Mouse (Mus musculus) forebrain, embryonic 10.5 days (tissue): ENCODE data around the gene Polr1c. TPM values are rescaled to one million over a fixed set of nuclear protein-coding genes. Genes with fewer than 3 reads are reported as not detected.

Experiments
- DNase-seq: peaks from one replicate; pipeline ENCODE4 v3.0.0-alpha.2; 2017; ENCODE audit warnings: low spot score; ENCODE audit errors: extremely low spot score
- H3K27ac ChIP-seq: fragments of 300-500 bp; sonication (generic); 2 replicates; pipeline ENCODE4 v1.5.1; 2016; ENCODE audit warnings: mild to moderate bottlenecking
- H3K27me3 ChIP-seq: fragments of 300-500 bp; sonication (generic); 2 replicates; pipeline ENCODE4 v1.6.1; 2016; ENCODE audit warnings: mild to moderate bottlenecking; ENCODE audit not compliant: poor library complexity, severe bottlenecking
- H3K36me3 ChIP-seq: fragments of 300-500 bp; sonication (generic); replicated peaks from 2 replicates; pipeline ENCODE4 v1.6.1; 2016; ENCODE audit warnings: mild to moderate bottlenecking, moderate library complexity
- H3K4me1 ChIP-seq: fragments of 300-500 bp; sonication (generic); 2 replicates; pipeline ENCODE4 v1.6.1; 2016
- H3K4me3 ChIP-seq: fragments of 300-500 bp; sonication (generic); 2 replicates; pipeline ENCODE4 v1.5.1; 2016; ENCODE audit warnings: mild to moderate bottlenecking, moderate library complexity
- H3K9me3 ChIP-seq: fragments of 300-500 bp; sonication (generic); 2 replicates; pipeline ENCODE4 v1.6.1; 2016; ENCODE audit warnings: mild to moderate bottlenecking, moderate library complexity
- WGBS: fragments of 180-500 bp; shearing (Covaris S2); methylation state at CpG from one replicate; pipeline ENCODE4 v1.1.7; 2016; 5-methylcytosine and 5-hydroxymethylcytosine counted together
- polyA plus RNA-seq: library from polyadenylated mRNA; unstranded; fragments of >200 nt; fragmentation: Nextera tagmentation; extraction: Ambion mirVana; gene quantifications from 2 replicates; pipeline ENCODE4 v1.2.1, GENCODE M21; 2016

Gene Polr1c
- polyA plus RNA-seq, 1 experiment from 2014 or later: 140 TPM

DNA sequence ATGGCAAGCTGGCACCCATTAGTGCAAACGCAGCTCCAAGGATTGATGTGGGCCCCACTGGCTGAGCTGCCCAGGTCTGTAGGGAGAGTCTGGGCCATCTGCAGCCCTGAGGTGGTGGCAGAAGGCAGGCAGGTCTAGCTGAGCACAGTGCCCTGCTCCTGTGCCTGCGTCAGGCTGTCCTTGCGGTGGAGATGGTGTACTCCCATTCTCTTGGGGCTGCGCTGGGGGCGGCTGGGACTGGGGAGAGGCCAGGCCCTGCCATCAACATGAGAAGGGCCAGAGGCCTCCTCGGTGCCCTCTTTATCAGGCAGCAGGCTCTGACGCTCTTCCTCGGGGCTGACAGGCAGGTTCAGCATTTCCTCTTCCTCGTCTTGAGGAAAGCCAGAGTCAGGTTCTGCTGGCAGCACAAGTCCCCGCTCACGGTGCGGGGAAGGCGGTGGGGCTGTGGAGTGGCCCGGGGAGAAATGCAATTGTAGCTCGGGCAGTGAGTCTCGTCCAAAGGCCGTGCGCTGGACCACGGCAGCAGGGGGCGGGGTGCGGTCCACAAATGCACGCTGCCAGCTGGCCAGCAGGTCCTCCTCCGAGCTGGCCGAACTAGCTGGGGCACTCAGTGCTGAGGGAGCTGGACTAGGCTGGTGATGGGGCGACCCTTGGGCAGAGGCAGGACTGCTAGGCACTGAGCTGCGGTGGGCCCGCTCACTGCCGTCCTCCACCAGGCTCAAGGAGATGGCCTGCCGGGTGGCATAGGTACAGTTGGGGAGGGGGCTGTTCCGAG, 10.6 kb upstream of the Polr1c start:
- Histone ChIP-seq H3K36me3 (peaks cover 73% of the 10 kb centered on the region), H3K9me3 (no peaks in the 10 kb centered on the region), H3K4me3 (no peak overlapping the region), H3K27me3 (peaks cover 33% of the 10 kb centered on the region), H3K27ac (no peak overlapping the region), H3K4me1 (peaks cover 21% of the 10 kb centered on the region)
- 90% methylated on average over 30 of the region's 30 CpGs for WGBS
- no peak for DNase-seq

DNA sequence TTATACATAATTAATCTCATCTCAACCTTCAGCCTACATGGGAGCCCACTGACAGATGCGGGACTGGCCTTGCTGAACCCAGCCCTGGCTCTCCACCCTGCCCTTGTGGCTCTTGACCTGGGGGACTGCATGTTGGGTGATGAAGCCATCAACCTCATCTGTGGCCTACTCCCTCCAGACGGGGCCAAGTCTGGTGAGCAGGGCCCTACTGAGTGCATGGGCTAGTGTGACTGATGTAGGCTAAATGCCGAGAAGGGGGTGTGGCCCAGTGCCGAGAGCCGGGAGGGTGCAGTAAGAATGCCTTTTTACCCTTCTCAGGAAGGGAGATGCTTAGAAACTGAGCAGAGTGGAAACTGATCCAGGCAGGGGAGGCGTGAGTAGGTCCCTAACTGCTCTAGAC, 7.3 kb upstream of the Polr1c start:
- Histone ChIP-seq H3K4me1 (peaks cover 26% of the 10 kb centered on the region), H3K36me3 (peaks cover 65% of the 10 kb centered on the region), H3K9me3 (no peaks in the 10 kb centered on the region), H3K27me3 (peaks cover 33% of the 10 kb centered on the region), H3K27ac (no peak overlapping the region), H3K4me3 (peak overlapping the region; percentile 78; the same call in 1 of the 2 replicates)
- no peak for DNase-seq
- 48% methylated on average over 6 of the region's 6 CpGs for WGBS

DNA sequence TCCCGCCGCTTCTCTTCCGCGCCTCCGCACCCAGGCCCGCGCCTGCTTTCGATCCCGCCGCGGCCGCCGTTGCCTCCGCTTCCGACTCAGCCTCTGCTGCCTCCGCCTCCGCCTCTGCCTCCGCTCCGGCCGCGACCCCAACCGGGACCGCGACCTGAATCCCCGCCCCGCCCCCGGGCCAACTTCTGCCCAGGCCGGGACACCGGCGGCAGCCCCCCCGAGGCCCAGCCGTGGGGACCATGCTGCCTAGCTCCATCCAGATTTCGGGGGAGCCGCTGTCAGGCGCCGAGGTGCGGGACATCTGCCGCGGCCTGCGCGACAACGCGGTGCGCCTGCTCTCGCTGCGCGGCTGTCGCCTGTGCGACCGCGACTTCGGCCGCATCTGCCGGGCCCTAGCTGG, 6.3 kb upstream of the Polr1c start:
- under 1% methylated on average over 50 of the region's 54 CpGs for WGBS
- peak overlapping the region; percentile 67 for H3K27ac ChIP-seq

DNA sequence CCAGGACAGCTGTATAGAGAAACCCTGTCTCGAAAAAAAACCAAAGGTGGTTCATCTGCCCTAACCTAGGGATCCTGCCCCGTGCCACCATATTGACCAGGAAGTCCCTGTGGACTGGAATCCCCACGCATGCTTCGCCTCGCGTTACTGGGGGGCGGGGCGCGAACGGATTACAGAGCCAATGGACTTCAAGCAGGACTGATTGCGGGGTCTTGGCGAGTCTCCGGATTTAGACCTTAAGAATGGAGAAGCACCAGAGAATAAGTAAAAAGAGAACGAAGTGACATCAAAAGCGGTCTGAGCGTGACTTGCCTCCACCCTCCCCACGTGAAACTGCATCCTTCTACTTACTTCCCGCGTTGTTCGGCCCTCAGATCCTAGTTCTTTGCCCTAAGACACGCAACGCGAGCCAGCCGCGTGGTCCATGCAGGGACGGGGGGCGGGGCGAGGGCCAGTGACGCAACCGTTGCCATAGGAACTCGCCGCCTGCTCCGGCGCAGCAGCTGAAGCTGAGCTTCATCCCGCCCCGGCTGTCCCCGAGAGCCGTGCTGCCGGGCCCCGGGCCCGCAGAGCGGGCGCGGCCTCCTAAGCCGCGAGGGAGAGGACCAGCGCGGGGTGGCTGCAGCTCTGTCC, 5.7 kb upstream of the Polr1c start, which contains the start of gene Lrrc73:
TSS of gene Lrrc73 (plus strand) at position 80 of the 633 bp plus-strand sequence.
- H3K4me3 ChIP-seq: peak within 1 kb of the TSS; percentile 78
- peaks cover 36% of the 10 kb centered on the region for H3K4me1 ChIP-seq
- 2% methylated on average over 48 of the region's 48 CpGs for WGBS
- H3K36me3 ChIP-seq: peaks cover 61% of the 10 kb centered on the region
- H3K27ac ChIP-seq: peak within 1 kb of the TSS; percentile 67
- H3K9me3 ChIP-seq: no peaks in the 10 kb centered on the region
- peaks cover 33% of the 10 kb centered on the region for H3K27me3 ChIP-seq
- peak; percentile 91 for DNase-seq

More for the DNA sequence above, 6.3 kb upstream of the Polr1c start:
- DNase-seq: no peak
- peaks cover 31% of the 10 kb centered on the region for H3K4me1 ChIP-seq
- peak overlapping the region; percentile 78 for H3K4me3 ChIP-seq
- H3K27me3 ChIP-seq: peaks cover 33% of the 10 kb centered on the region
- peaks cover 65% of the 10 kb centered on the region for H3K36me3 ChIP-seq
- no peaks in the 10 kb centered on the region for H3K9me3 ChIP-seq

DNA sequence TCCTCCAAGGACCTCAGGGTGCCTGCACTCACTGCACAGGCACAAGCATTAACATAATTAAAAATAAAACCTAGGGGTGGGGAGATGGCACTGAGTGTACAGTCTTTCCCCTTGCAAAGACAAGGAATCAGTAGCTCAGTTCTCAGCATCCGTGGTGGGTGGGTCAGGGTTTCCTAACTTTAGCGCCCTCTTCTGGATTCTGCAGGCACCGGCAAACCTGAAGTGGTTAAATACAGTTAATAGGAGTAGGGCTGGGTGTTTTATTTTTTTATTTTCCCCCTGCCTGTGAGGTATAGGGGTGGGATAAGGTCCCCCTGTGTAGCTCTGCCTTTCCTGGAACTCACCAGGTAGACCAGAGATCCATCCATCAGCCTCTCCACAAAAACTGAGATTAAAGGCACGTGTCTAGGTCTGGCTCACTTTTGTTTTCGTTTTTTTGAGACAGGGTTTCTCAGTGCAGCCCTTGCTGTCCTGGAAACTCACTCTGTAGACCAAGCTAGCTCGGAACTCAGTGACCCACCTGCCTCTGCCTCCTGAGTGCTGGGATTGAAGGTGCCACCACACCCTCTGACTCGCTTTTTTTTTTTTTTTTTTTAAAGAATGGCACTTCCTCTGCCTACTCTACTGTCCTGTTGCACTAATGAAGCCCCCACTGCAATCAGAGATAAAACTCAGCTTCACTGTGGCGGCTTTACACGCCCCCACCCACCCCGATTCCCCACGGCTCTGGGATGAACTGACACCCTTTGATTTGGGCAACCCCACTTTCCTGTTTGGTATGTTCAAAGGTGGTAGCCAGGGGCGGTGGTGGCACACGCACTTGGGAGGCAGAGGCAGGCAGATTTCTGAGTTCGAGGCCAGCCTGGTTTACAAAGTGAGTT, 5.0 kb upstream of the Polr1c start:
- peak overlapping the region; percentile 78 for H3K4me3 ChIP-seq

DNA sequence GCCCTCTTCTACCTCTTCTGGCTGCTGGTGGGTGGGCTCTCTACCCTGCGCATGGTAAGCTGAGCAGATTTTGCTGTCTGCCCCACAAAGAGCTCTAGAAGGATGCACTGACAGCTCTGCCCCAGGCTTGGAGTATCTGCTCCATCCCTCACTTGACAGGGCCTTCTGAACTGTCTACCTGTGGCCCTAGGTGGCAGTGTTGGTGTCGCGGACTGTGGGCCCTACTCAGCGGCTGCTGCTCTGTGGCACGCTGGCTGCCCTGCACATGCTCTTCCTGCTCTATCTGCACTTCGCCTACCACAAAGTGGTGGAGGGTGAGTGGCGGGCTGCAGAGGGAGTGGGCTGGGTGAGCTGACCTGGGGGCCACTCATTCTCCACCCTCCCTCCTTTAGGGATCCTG, 3.3 kb upstream of the Polr1c start:
- 80% methylated on average over 7 of the region's 7 CpGs for WGBS
- peaks cover 50% of the 10 kb centered on the region for H3K4me1 ChIP-seq
- no peak for DNase-seq
- no peak overlapping the region for H3K27ac ChIP-seq
- H3K4me3 ChIP-seq: no peak overlapping the region
- peaks cover 24% of the 10 kb centered on the region for H3K27me3 ChIP-seq
- H3K36me3 ChIP-seq: peaks cover 45% of the 10 kb centered on the region
- no peaks in the 10 kb centered on the region for H3K9me3 ChIP-seq

More for the DNA sequence above, 5.0 kb upstream of the Polr1c start:
- WGBS: 58% methylated on average over 14 of the region's 14 CpGs
- Histone ChIP-seq H3K4me1 (peaks cover 40% of the 10 kb centered on the region), H3K27me3 (peaks cover 33% of the 10 kb centered on the region), H3K27ac (peak overlapping the region; percentile 67), H3K9me3 (no peaks in the 10 kb centered on the region), H3K36me3 (peaks cover 54% of the 10 kb centered on the region)
- DNase-seq: peak; percentile 55

DNA sequence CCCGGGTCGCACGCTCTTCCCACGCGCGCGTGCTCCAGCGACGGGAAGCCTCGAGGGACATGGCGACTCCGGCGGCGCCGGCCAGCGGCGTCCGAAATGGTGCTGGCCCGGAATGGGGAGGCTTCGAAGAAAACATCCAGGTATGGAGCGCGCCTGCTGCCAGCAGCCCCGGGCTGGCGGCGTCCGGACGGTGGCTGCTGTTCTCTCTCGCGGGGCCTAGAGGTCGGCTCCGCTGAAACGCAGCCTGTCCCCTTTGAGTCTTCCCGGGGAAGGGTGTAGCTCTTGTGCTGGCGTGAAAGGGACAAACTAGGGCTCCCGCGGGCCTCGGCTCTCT, 302 bp upstream of the Polr1c start:
- H3K4me1 ChIP-seq: peaks cover 27% of the 10 kb centered on the region
- peak overlapping the region; percentile 94 for H3K27ac ChIP-seq
- H3K9me3 ChIP-seq: no peaks in the 10 kb centered on the region
- WGBS: 1% methylated on average over 37 of the region's 37 CpGs
- no peaks in the 10 kb centered on the region for H3K27me3 ChIP-seq
- peak overlapping the region; percentile 86 for H3K4me3 ChIP-seq
- peaks cover 75% of the 10 kb centered on the region for H3K36me3 ChIP-seq
- no peak for DNase-seq

DNA sequence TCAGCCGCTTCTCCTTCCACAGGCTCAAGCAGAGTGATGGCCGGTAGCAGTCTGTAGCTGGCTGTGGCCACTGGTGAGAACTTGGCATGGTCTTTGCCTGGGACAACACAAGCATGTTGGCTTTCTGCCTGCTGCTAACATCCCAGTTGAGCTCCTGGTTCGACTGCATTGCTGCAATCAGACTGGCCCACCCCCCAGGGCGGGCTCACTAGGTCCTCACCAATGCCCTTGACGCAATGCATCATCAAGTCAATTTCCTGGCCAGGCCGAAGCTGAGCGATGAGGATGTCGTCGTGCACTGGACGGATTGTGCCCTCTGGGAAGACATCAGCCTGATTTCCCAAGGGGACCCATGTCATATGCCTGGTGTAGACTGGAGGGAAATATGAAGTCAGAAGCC, 3.3 kb downstream of the Polr1c start:
- Histone ChIP-seq H3K4me3 (no peak overlapping the region), H3K9me3 (no peaks in the 10 kb centered on the region), H3K27me3 (no peaks in the 10 kb centered on the region), H3K36me3 (peaks cover 80% of the 10 kb centered on the region), H3K27ac (no peak overlapping the region), H3K4me1 (peaks cover 25% of the 10 kb centered on the region)
- DNase-seq: no peak
- 88% methylated on average over 10 of the region's 10 CpGs for WGBS

DNA sequence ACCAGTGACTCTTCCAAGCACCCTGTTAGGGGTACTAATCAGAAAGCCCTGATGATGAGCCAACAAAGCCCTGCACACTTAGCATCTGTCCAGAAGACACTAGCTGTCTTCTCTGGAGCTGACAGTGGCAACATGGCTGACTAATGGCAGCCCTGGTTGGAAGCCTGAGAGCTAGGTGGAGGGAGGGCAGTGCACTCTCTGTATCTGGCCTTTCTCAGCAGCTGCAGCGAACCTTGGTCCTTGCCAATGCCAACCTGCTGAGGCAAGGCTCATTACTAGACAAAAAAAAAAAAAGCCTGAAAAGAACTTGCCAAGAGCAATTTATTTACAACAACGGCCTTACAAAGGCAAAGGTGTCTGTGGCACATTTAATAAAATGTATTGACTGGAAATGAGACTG, 4.2 kb downstream of the Polr1c start:
- WGBS: 77% methylated on average over 2 of the region's 2 CpGs
- no peaks in the 10 kb centered on the region for H3K9me3 ChIP-seq
- peaks cover 15% of the 10 kb centered on the region for H3K4me1 ChIP-seq
- H3K4me3 ChIP-seq: no peak overlapping the region
- no peaks in the 10 kb centered on the region for H3K27me3 ChIP-seq
- H3K36me3 ChIP-seq: peaks cover 83% of the 10 kb centered on the region
- DNase-seq: no peak
- no peak overlapping the region for H3K27ac ChIP-seq

DNA sequence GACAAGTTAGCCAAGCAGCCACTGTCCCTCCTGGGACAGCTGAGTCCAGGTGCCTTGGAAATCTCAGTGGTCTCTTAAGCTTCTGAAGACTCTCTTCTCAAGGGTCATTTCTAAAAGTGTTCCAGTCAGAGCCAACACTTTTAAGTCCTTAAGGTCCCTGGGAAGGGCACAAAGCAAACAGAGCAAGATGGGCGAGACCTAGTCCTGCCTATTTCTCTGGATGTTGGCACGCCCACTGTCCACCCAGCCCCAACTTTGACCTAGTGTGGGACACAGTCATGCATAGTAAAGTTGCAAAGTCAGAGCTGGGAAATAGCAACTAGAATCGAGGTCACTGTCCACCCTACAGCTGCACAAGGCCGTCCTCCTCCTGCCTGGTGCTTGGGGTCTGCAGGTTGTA, 4.9 kb downstream of the Polr1c start:
- H3K36me3 ChIP-seq: peaks cover 89% of the 10 kb centered on the region
- H3K9me3 ChIP-seq: no peaks in the 10 kb centered on the region
- WGBS: 92% methylated on average over 4 of the region's 4 CpGs
- H3K27me3 ChIP-seq: no peaks in the 10 kb centered on the region
- peaks cover 11% of the 10 kb centered on the region for H3K4me1 ChIP-seq
- H3K27ac ChIP-seq: no peak overlapping the region
- no peak for DNase-seq
- H3K4me3 ChIP-seq: no peak overlapping the region

DNA sequence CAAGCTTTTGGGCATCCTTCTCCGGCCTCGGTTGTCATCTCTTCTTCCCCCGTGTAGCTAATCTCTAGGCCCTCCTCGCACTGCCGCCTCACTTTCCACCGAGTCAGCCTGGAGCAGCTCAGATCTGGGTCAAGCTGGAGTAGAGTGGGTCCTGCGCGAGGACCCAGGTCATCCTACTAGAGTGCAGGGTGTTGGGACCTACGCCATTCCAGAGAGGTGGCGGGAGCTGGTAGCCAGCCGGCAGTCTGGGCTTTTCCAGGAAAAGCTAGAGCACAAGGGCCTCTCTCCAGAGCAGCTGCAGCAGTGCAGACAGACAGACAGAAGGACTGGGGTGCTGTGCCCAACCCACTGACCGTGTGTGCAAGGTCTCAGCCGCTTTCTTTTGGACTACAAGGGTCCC, 5.6 kb downstream of the Polr1c start:
- no peaks in the 10 kb centered on the region for H3K27me3 ChIP-seq
- no peak for DNase-seq
- H3K4me1 ChIP-seq: peaks cover 11% of the 10 kb centered on the region
- no peaks in the 10 kb centered on the region for H3K9me3 ChIP-seq
- no peak overlapping the region for H3K27ac ChIP-seq
- H3K36me3 ChIP-seq: peaks cover 97% of the 10 kb centered on the region
- no peak overlapping the region for H3K4me3 ChIP-seq
- 89% methylated on average over 13 of the region's 13 CpGs for WGBS

DNA sequence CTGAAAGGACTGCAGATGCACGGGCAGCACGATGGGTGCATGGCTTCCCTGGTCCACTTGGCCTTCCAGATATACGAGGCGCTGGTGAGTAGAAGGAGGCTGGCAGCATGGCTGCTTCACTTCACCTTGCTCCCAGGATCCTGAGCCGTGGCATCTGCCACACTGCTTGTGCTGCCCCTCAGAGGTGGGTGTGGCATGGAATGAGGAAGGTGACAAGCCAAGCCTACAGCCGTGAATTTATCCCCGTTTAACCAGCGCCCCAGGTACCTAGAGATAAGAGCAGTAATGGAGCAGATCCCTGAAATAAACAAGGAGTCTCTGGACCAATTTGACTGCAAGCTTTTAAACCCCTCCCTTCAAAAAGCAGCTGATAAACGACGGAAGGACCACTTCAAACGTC, 6.4 kb downstream of the Polr1c start:
- no peaks in the 10 kb centered on the region for H3K9me3 ChIP-seq
- 90% methylated on average over 11 of the region's 11 CpGs for WGBS
- no peaks in the 10 kb centered on the region for H3K27me3 ChIP-seq
- H3K4me1 ChIP-seq: peaks cover 4% of the 10 kb centered on the region
- no peak for DNase-seq
- H3K4me3 ChIP-seq: no peak overlapping the region
- no peak overlapping the region for H3K27ac ChIP-seq
- H3K36me3 ChIP-seq: peaks cover 100% of the 10 kb centered on the region
